Mouse (Mus musculus): ENCODE data around the gene Ttc29.

Ttc29 gene

DNA sequence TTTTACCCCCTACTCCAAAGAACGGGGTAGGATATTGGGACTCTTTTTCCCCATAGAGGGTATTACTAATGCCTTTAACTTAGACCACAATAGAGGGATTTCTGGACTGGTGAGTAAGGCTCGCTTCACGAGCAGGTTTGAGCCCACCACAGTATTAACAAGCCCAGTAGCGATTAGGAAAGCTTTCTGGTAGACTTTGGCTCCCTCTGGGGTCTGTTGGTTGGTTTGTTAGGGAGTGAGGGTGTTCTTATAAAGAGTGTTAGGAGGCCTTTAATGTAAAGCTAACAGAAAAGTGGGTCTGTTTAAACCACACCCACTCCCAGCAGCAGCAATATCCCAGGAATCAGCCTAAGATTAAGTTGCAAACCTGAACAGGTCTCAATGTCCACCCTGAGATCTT lies 206.2 kb downstream of the Ttc29 start:
- no peak for DNase-seq (ENCODE audit: low read depth in 1 of 2, low spot score in 2 of 2)

DNA sequence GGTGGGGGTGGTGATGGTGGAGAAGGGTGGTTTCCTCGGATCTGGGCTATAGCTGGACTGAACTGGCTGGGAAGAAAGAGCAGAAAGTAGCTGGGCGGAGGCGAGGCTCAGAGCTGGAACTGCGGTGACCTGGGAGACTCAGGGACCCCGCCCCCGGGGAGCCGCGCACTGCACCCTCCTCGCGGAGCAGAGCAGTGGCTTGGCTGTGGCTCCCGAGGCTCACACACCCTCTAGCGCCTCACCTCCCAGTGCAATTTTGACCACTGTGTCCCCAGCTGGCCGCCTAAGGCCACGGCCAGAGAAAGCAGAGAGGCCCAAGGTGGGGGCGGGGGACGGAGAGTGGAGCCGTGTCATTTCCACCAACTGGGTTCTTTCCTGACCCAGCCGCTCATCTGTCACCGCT lies 207.0 kb downstream of the Ttc29 start:
- DNase-seq (ENCODE audit: low read depth in 1 of 2, low spot score in 2 of 2) = no peak

DNA sequence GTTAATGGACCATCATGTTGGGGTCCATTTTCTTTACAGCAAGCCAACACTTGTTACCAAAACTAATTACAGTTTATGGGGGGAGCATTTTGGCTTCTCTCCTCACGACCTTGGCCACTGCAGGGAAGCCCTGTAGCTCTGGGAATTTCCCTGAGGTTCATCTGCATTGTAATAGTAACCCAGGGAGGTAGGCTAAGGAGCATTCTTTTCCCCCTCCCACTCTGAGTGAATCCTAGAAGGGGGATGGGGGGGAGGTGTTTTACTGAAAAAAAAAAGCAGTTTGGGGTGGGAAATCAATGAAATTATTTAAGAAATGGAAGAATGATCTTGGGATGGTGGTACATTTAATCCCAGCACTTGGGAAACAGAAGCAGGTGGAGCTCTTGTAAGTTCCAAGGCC lies 210.8 kb downstream of the Ttc29 start:
- no peak for DNase-seq (ENCODE audit: low read depth in 1 of 2, low spot score in 2 of 2)

DNA sequence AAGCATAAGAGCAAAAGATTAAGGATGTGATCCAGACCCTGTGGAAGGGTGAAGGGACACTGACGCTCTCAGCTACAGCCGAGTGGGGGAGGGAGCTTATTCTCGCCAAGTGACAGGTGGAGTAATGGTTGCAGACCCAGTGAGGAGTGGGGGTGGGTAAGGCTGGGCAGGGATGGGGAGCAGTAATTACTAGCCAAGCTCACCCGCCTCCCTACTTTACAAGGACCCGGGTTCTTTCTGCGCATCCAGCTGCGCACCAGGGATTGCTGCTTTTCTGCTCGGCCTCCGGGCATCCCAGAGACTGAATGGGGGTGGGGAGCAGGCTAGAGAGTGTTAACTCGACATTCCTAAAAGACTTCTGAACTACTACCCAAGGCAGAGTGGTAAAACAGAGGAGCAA lies 213.4 kb downstream of the Ttc29 start:
- DNase-seq (ENCODE audit: low read depth in 1 of 2, low spot score in 2 of 2) = no peak

DNA sequence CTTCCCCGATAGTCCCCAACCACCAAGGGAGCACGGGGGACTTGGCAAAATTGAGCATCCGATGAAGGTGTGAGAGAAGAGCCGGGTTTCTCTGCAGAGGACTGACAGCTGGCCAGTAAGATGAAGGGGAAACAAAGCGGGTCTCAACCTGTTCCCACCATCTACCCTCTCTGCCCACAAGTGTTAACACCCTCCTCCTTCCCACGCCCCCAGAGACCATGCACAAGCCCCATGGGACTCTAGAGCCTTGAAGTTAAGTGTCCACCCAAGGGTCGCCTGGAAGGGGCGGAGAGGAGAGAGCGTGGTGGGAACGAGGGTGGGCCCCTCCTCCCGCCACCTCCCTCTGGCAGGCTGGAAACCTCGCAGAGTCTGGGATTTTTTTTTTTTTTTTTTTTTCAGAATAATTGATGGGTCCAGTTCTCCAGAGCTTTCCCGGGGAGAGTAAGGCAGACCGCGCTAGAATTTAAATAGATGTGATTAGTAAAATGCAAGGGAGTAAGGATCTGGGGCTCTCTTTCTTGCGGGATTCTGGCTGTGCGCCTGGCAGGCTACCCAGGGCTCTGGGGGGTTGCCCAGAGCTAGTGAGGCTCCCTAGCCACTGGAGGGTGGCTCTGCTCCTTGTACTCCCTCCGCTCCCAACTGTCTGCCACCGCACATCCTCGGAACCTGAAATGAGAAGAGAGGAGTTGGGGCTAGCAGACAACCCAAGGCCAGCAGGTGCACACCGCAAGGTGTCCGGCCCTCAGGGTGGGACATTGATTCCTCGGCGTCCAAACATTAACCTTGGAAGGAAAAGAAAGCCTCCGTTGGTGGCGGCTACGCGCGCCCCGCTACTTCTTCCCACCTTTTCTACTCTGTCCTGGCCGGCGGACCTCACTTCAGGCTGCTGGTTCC lies 214.0 kb downstream of the Ttc29 start:
- DNase-seq (ENCODE audit: low read depth in 1 of 2, low spot score in 2 of 2) = no peak

DNA sequence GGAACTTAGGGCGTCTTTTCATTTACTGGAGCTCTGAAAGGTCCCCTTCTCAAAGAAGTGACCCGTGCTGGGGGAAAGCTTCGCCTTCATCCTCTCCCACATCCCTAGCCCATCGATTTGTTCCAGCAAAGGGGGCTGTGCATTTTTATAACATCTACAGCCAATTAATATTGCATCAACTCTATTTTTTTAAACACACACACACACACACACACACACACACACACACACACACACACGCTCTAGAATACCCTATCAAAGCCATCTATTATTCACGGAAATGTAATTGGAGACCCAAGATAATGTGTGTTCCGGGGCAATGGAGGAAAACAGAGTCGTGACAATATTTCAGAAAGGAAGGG lies 214.7 kb downstream of the Ttc29 start:
- DNase-seq (ENCODE audit: low read depth in 1 of 2, low spot score in 2 of 2) = no peak

DNA sequence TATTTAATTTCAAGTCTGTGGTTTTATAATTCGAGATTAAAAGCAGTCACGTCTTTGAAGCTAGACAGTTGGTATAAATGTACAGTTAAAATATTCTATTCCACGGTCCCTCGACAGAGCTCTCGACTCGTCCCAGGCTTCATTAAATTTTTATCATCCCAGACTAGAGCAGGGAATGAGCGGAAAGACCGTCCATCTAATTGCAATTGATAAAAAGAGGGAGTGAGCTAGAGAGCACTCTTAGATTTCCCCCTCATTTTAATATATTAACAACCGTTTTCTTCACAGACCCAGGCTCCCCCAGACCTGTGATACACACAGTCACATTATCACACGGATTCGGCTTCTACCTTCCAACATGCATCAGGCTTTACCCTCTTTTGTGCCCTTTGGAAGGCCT lies 215.1 kb downstream of the Ttc29 start:
- DNase-seq (ENCODE audit: low read depth in 1 of 2, low spot score in 2 of 2) = no peak

DNA sequence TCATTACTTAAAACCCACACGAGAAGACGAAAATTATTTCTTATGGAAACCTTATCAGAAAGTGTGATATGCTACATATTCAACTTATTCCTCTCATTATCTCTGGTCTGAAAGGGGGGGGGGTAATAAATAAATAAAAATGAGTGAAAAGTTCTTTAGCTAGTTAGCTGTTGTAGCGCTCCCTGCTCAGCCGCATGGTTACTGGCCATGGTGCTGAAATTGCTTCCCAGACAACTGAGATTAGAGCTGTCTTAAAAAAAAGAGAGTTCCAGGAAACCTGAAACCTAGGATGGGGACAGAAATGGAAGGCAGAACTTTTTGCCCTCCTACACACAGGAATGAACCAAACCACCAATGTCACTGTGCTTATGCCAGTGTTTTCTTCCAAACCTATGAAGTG lies 218.3 kb downstream of the Ttc29 start:
- DNase-seq (ENCODE audit: low read depth in 1 of 2, low spot score in 2 of 2) = no peak

DNA sequence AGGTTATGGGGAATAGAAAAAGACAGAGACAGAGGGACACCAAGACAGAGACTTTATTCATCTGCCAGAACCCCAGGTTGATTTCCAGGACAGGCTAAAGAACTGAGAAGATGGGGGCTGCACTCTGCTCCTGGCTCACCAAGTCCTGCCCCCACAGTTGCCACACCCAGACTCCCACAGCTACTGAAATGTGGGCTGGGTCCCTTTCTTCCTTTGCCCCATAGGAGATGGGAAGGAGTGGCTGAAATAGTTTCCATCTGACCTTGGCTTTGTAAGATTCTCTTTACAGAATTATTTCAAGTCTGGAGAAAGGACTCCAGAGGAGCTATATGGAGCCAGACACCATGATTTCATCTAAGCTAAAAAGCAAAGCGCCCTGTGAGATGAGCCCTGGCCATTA lies 219.4 kb downstream of the Ttc29 start:
- DNase-seq (ENCODE audit: low read depth in 1 of 2, low spot score in 2 of 2) = no peak

DNA sequence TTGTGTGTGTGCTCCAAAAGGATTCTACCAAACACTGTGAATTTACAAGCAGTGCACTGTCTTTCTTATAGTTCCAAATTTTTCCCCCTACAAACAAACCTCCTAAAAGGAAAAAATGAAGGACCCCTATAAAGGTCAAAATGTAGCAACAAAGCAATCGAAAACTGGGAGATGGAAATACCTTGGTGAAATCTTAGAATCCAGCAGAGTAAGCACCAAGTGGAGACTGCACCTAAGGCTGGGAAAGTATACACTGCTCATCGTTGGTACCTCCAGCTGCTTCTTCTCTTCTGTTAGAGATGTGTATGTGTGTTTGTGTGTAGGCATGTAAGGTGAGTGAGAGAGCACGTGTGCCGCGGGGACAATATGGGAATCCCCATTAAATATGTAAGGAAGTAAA lies 220.2 kb downstream of the Ttc29 start:
- no peak for DNase-seq (ENCODE audit: low read depth in 1 of 2, low spot score in 2 of 2)

DNA sequence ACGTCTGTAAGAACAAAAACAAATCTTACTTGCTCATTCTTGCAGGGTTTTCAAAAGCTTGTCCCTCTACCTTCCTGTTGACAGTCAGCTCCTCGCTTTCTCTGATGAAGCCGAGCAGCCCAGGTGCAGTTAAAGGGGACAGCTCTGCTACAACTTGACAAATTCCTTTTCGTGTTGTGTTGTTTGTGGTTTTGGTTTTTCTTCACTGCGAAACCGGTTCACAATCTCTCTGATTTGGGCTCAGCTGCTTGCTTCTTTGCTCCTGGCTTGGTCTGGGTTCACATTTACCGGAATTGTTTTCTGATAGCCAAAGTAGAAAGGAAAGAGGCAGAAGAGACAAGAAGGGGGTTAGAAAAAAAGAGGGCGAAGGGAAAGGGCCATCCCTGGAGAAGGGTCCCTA lies 221.2 kb downstream of the Ttc29 start:
- DNase-seq (ENCODE audit: low read depth in 1 of 2, low spot score in 2 of 2) = no peak

DNA sequence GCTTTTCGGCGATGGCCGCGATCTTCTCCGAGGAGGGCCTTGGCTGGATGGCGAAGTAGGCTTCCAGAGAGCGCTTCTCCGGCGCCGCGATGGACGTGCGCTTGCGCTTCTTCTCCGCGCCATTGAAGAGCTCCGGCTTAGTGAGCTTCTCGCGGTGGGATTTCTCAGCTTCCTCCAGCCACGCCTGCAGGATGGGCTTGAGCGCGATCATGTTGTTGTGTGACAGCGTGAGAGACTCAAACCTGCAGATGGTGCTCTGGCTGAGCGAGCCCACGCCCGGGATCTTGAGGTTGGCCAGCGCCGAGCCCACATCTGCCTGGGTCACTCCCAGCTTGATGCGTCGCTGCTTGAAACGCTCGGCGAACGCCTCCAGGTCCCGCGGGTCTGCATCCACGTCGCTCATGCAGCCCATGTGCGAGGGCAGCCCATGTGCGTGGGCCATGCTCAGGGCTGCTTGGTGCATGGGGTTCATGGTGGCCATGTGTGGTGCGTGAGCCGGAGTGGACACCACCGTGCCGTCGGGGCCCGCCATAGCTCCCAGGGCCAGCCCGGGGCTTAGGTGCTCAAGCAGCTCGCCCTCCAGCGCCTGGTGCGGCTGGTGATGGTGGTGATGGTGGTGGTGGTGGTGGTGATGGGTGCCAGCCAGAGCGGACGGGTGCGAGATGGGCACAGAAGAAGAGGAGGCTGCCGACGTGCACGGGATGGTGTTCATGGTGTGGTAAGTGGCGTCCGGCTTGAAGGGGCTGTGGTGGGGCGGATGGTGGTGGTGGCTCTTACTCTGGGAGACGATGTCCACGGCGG lies 221.9 kb downstream of the Ttc29 start:
- no peak for DNase-seq (ENCODE audit: low read depth in 1 of 2, low spot score in 2 of 2)

DNA sequence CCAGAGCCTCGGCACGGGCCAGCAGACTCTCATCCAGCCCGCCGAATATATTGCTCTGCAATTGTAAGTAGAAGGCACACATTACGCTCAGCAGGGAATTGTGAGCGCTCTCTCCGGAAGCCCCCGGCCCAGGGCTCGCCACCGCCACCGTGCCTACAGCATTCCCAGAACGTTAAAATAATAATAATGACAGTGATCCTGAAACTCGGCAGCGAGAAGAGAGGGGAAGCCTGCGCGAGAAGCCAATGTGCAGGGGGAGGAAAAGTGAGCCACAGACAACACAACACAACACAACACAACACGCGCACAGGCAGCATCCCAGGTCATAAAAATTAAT lies 222.5 kb downstream of the Ttc29 start:
- DNase-seq (ENCODE audit: low read depth in 1 of 2, low spot score in 2 of 2) = no peak

DNA sequence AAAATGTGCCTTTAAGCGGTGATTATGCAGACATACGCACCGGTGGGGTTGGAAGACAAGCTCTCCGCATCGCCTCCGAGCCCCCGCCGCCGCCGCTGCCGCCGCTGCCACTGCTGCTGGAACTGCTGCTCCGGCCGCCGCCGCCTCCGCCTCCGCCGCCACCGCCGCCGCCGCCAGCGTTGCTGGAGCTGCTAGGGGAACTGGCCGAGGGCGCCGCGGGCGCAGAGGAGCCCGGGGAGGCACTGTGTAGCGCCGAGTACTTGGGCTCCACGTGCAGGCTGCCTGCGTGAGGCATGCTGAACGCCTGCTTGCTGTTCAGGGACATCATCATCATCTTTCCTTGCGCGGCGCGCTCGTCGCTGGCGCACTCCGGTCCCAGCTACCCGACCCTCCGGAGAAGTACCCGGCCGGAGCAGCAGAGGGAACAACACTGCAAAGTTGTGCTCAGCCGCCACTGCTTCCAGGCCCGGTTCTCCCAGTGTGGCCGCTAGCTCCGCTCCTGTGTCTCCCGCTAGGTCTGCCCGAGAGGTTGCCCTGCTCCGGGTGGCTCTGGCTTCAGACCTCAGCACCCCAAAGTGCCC lies 223.1 kb downstream of the Ttc29 start, which contains the start of gene Pou4f2:
Gene Pou4f2 (minus strand): TSS at position 575 of the 581 bp plus-strand sequence.
- no peak for DNase-seq (ENCODE audit: low read depth in 1 of 2, low spot score in 2 of 2)

DNA sequence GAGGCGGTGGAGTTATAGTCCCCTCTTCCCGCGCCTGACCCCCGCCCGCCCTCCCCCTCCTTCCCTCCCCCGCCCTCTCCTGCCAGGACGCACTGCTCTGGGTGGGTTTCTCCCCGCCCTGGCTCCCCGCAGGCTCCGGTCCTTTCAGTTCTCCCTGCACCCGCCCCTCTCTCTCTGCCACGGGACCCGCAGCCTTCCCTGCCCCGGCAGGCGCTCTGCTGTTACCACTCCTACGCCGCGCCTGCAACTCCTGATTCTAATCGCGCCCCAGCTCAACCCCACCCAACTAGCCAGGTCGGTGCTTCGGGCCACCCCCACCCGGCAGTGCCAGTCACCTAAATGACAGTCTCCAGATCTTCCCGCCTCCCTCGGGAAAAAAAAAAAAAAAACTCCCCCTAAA lies 223.6 kb downstream of the Ttc29 start:
- DNase-seq (ENCODE audit: low read depth in 1 of 2, low spot score in 2 of 2) = no peak

DNA sequence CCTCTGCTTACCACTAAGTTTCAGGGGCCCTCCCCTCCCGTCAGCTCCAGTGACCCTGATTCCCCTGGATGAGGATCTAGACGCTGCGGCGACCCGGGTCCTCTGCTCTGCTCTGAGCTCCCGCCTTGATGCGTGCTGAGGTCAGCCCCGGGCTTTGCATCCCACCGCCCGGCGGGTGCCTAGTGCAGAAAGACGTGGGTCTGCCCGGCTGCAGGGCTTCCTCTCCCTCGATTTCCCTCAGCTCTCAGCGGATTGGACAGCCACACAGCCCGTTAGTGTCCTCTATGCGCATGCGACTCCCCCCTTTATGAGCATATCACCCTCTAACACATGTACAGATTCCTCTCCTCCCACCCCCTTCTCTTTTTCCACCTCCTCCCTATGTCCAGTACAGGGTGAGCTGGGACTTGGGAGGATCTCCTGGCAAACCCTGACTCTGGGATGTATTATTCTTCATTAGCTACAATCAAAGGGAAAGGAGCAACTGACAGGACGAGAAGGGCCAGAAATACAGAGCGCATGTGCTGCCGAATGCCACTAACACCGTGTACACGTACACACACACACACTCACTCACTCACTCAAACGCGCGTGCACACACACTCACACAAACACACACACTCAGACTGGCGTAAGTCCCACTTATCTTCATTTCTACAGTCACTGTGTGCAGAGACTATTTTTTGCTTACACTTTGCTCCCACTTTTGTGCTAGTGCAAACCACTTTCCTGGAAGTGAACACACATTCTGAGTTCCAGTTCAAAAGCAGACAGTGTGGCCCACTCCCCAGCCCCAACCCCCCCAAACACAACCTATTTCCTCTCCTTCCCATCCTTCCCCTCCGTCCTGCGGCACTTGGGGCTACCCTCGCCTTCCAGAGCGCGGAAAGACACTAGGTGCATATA lies 224.3 kb downstream of the Ttc29 start:
- DNase-seq (ENCODE audit: low read depth in 1 of 2, low spot score in 2 of 2) = no peak

DNA sequence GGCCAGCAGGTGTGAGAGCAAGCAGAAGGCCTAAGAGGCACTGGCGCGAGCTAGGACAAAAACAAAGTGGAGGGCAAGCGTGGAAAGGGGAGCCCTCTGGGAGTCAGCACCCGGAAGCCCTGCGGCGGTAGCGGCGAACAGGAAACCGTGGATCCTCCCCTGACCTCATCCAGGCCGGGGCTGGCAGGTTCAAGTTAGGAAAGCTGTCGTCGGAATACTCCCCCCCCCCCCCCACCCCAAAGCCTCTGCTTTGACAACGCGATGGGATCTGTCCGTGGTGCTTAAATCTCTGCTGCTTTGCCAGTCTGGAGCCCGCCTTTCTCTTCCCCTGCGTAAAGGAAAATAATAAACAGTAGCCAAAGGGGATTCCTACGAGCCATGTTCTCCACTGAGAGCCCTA lies 225.0 kb downstream of the Ttc29 start:
- DNase-seq (ENCODE audit: low read depth in 1 of 2, low spot score in 2 of 2) = no peak

DNA sequence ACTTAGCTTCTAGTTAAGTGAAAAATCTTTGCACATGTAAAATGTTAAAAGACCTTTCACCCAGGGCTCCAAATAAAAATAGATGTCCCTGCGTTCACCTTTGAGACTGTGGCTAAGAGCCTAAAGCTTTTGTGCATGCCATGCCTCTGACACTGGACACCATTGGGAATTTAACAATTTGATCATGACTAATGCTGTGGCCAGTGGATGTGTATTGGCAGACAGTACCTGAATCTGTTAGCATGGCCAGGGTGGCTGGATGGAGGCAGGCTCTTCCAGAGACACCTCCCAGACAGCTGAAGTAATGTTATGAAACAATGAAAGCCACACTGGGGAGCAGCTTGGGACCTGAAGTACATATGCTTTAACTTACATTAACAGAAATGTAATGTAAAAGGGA lies 229.7 kb downstream of the Ttc29 start:
- no peak for DNase-seq (ENCODE audit: low read depth in 1 of 2, low spot score in 2 of 2)
